In genomic region chr7:136607278-136608120, GRCm38 (mm10) we compare ENCODE assay signal across 28 mouse cellular contexts.
DNase-seq lines count a peak whose midpoint lies in the region; ATAC-seq and TF ChIP-seq lines count a peak whose summit lies in the region.
"Had no signal": no experiment of that assay in that cellular context is flagged by ENCODE, and none has a peak within 500 bp of the region (broad histone marks: within the 10 kb centered on the region; RNA-seq: fewer than 3 reads in every experiment).

No protein-coding gene starts in this region.

- H3K27me3 ChIP-seq in heart, embryonic 10.5 days (ENCODE audit: insufficient read depth, poor library complexity, severe bottlenecking) = 0 out of 2 replicates have a peak, but pooled peaks cover 3% of the 10 kb centered on the region
- peaks cover 21% of the 10 kb centered on the region for H3K27me3 ChIP-seq in limb, embryonic 13.5 days
- H3K27me3 ChIP-seq: embryonic facial prominence, embryonic 12.5 days; embryonic facial prominence, embryonic 15.5 days; forebrain, embryonic 12.5 days; forebrain, embryonic 15.5 days; heart, embryonic 13.5 days had no signal

- H3K4me2 ChIP-seq in limb, embryonic 13.5 days (replicated peaks) = peak overlapping the region; percentile 24
- H3K4me2 ChIP-seq: embryonic facial prominence, embryonic 12.5 days; embryonic facial prominence, embryonic 15.5 days; forebrain, embryonic 12.5 days; forebrain, embryonic 15.5 days; heart, embryonic 13.5 days; hindbrain, embryonic 14.5 days had no signal

- no peak overlapping the region for H3K4me3 ChIP-seq in heart, embryonic 10.5 days
- no peak overlapping the region for H3K4me3 ChIP-seq in limb, embryonic 13.5 days
- H3K4me3 ChIP-seq: embryonic facial prominence, embryonic 12.5 days; embryonic facial prominence, embryonic 15.5 days; forebrain, embryonic 12.5 days; forebrain, embryonic 15.5 days; gastrocnemius, adult 2 months; heart, embryonic 13.5 days had no signal

- H3K9ac ChIP-seq in limb, embryonic 13.5 days = no peak overlapping the region
- H3K9ac ChIP-seq: embryonic facial prominence, embryonic 12.5 days; embryonic facial prominence, embryonic 15.5 days; forebrain, embryonic 12.5 days; forebrain, embryonic 15.5 days; heart, embryonic 13.5 days; hindbrain, embryonic 14.5 days had no signal

- no peaks in the 10 kb centered on the region for H3K4me1 ChIP-seq in heart, embryonic 10.5 days
- peaks cover 37% of the 10 kb centered on the region for H3K4me1 ChIP-seq in limb, embryonic 13.5 days
- H3K4me1 ChIP-seq: embryonic facial prominence, embryonic 15.5 days; heart, embryonic 13.5 days had no signal

- no peak for TF ChIP-seq POLR2A in brain, embryonic 14.5 days (IDR thresholded peaks at IDR 0.05; ENCODE audit: borderline replicate concordance, extremely low read depth, insufficient read depth, insufficient read length, poor library complexity, severe bottlenecking)

- H3K27ac ChIP-seq in heart, embryonic 10.5 days = no peak overlapping the region
- H3K27ac ChIP-seq in limb, embryonic 13.5 days = no peak overlapping the region
- H3K27ac ChIP-seq: embryonic facial prominence, embryonic 12.5 days; embryonic facial prominence, embryonic 15.5 days; forebrain, embryonic 12.5 days; forebrain, embryonic 15.5 days; gastrocnemius, adult 2 months; heart, embryonic 13.5 days; hindbrain, embryonic 14.5 days; hindbrain, postnatal 0 days had no signal

- no peak for TF ChIP-seq CTCF in brain, embryonic 14.5 days (IDR thresholded peaks at IDR 0.05; ENCODE audit: borderline replicate concordance, extremely low read depth, insufficient read depth, insufficient read length)

- ATAC-seq in limb, embryonic 13.5 days (ENCODE audit: low FRiP score, low read depth) = peak; percentile 84
- no peak for ATAC-seq in erythroid progenitor cell, adult 5-6 weeks (replicated peaks; ENCODE audit: low FRiP score, poor library complexity, severe bottlenecking)
- ATAC-seq: forebrain, embryonic 15.5 days; hindbrain, postnatal 0 days; inflammation-experienced regulatory T-cells, adult 6 months; intestine, embryonic 16.5 days; Patski had no signal

- DNase-seq in heart, adult 11 months = peak; percentile 16
- no peak for DNase-seq in heart, embryonic 10.5 days (ENCODE audit: low spot score)
- DNase-seq in brain, embryonic 14.5 days (ENCODE audit: low read depth) = peak; percentile 33
- DNase-seq in adrenal gland, postnatal 14 days = no peak
- DNase-seq: adrenal gland, postnatal 10 days; B cell, adult 2 months; cerebellum, adult 11-12 months; cerebellum, adult 8-10 months; cerebellum, postnatal 10 days; cerebellum, postnatal 36 days; gastrocnemius, adult 2 months; gastrocnemius, postnatal 14 days; heart, adult 18-20 months; heart, postnatal 14 days; heart, postnatal 4 days had no signal

- H3K9me3 ChIP-seq in heart, embryonic 10.5 days = no peaks in the 10 kb centered on the region
- H3K9me3 ChIP-seq in limb, embryonic 13.5 days = no peaks in the 10 kb centered on the region
- H3K9me3 ChIP-seq: embryonic facial prominence, embryonic 12.5 days; embryonic facial prominence, embryonic 15.5 days; forebrain, embryonic 12.5 days; forebrain, embryonic 15.5 days; heart, embryonic 13.5 days had no signal

- WGBS in heart, embryonic 10.5 days = 79% methylated on average over 7 of the region's 7 CpGs
- 28% methylated on average over 7 of the region's 7 CpGs for WGBS in limb, embryonic 13.5 days

- no peaks in the 10 kb centered on the region for H3K36me3 ChIP-seq in heart, embryonic 10.5 days
- no peaks in the 10 kb centered on the region for H3K36me3 ChIP-seq in limb, embryonic 13.5 days
- H3K36me3 ChIP-seq: embryonic facial prominence, embryonic 12.5 days; embryonic facial prominence, embryonic 15.5 days; forebrain, embryonic 12.5 days; forebrain, embryonic 15.5 days; G1E; heart, embryonic 13.5 days had no signal

Comparison
In these comparisons a context has a peak if more than half of its experiments do, and no peak if none do; other contexts are left out.
1. DNase-seq: peak in heart, adult 11 months (single experiment) and brain, embryonic 14.5 days (single experiment); none in heart, embryonic 10.5 days (single experiment) and adrenal gland, postnatal 14 days (single experiment).